Mouse (Mus musculus): ENCODE measurements around the gene Pank2.

The Pank2 gene

GRCm38 (mm10) chr2:131330548-131330947 is 68.3 kb downstream of the Pank2 start:
- DNase-seq, result no peak

- no peak for DNase-seq
These were observed 75.3 kb downstream of the Pank2 start for GRCm38 (mm10) chr2:131337602-131338001.

GRCm38 (mm10) chr2:131344449-131344848 is 82.2 kb downstream of the Pank2 start:
- peak; percentile 81 for DNase-seq

- no peak for DNase-seq
These were observed 83.3 kb downstream of the Pank2 start for GRCm38 (mm10) chr2:131345556-131345955.

Measured in cerebellum, adult 11-12 months (tissue).